ENCODE assay signal across 13 mouse cellular contexts in the genomic region with DNA sequence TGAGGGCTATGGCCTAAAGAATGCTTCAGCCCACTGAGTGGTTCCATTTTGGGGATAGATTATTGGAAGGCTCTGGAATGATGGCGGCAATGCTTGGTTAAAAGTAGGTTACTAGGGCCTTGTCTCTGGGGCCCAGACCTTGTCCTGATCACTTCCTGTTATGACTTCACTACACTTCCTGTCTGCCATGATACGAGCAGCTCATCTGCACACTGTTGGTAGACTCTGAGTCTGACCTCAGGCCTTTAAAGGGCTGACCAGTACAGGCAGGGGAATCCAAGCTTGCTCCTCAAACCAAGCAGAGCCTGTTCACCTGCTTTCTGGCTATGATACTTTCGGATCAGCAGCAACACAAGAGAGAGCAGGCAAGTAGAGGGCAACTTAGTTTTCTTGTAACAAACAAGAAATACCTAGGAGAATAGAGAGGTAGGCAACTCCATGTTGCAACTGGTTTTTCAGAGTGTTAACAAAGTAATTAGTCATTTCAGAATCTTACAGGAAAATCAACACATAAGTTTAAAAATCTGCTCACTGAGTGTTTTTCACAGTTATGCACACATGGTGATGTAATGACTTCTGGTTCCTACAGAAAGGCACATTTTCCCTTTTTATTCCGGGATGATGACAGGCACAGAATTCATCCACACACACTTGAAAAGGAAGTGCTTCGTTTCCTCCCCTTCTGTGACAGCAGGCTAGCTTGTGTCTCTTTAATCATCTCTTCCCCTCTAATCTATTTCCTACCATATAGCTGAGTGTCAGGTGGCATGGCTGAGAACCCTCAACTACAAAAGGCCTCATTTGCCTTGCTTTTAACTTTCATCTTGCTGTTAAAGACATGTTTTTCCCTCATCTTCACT. TPM values are rescaled to one million over a fixed set of nuclear protein-coding genes. Genes with fewer than 3 reads are reported as not detected.
DNase-seq lines count a peak whose midpoint lies in the region; ATAC-seq and TF ChIP-seq lines count a peak whose summit lies in the region.
"Had no signal": no experiment of that assay in that cellular context is flagged by ENCODE, and none has a peak within 500 bp of the region (broad histone marks: within the 10 kb centered on the region; RNA-seq: fewer than 3 reads in every experiment).

No protein-coding gene starts in this region.

- H3K9ac ChIP-seq in heart, embryonic 15.5 days, result no peak overlapping the region
- no peak overlapping the region for H3K9ac ChIP-seq in liver, embryonic 12.5 days
- H3K9ac ChIP-seq: embryonic facial prominence, embryonic 13.5 days; limb, embryonic 13.5 days had no signal

- H3K4me2 ChIP-seq in heart, embryonic 15.5 days, result no peak overlapping the region
- H3K4me2 ChIP-seq in liver, embryonic 12.5 days, result no peak overlapping the region
- H3K4me2 ChIP-seq: embryonic facial prominence, embryonic 13.5 days; heart, embryonic 11.5 days; limb, embryonic 13.5 days had no signal

- no peak overlapping the region for H3K4me3 ChIP-seq in heart, embryonic 15.5 days
- peak overlapping the region; percentile 28; the same call in 1 of the 2 replicates for H3K4me3 ChIP-seq in G1E (ENCODE audit: low read depth, low read length)
- H3K4me3 ChIP-seq in liver, embryonic 12.5 days, result no peak overlapping the region
- H3K4me3 ChIP-seq: embryonic facial prominence, embryonic 13.5 days; limb, embryonic 13.5 days had no signal

- intact Hi-C loops in gastrocnemius, postnatal 14 days (cut with DNase I; ENCODE audit: low total_unique reads), result no loop called here

- DNase-seq in heart, adult 9 months (ENCODE audit: low spot score in 2 of 2), result no peak
- no peak for DNase-seq in G1E (ENCODE audit: low spot score)
- DNase-seq in thymus, postnatal 25 days, result peak; percentile 40
- no peak for DNase-seq in gastrocnemius, adult 8-10 months (ENCODE audit: low spot score in 2 of 2)
- no peak for DNase-seq in gastrocnemius, postnatal 14 days
- DNase-seq: cerebellum, adult 9-11 months; layer of hippocampus, postnatal 36 days; lung, postnatal 10 days had no signal

- no peaks in the 10 kb centered on the region for H3K9me3 ChIP-seq in heart, embryonic 15.5 days (replicated peaks)
- H3K9me3 ChIP-seq in G1E (replicated peaks), result peaks cover 5% of the 10 kb centered on the region; the same call in 1 of the 2 replicates
- no peaks in the 10 kb centered on the region for H3K9me3 ChIP-seq in liver, embryonic 12.5 days (replicated peaks)
- H3K9me3 ChIP-seq: embryonic facial prominence, embryonic 13.5 days had no signal

- ATAC-seq in heart, embryonic 15.5 days (replicated peaks; ENCODE audit: insufficient number of reproducible peaks, insufficient read depth, low FRiP score, low read depth), result no peak
- ATAC-seq in G1E (ENCODE audit: extremely low read depth, insufficient number of reproducible peaks, low FRiP score, poor library complexity, severe bottlenecking), result peak; percentile 29
- 0 out of 2 replicates have a peak, but pooled peaks have one; percentile 16 for ATAC-seq in liver, embryonic 12.5 days

- no peaks in the 10 kb centered on the region for H3K27me3 ChIP-seq in heart, embryonic 15.5 days
- H3K27me3 ChIP-seq in G1E (ENCODE audit: insufficient read depth, low read length), result no peaks in the 10 kb centered on the region
- no peaks in the 10 kb centered on the region for H3K27me3 ChIP-seq in liver, embryonic 12.5 days (replicated peaks)
- H3K27me3 ChIP-seq: embryonic facial prominence, embryonic 13.5 days; limb, embryonic 13.5 days had no signal

- WGBS in heart, embryonic 15.5 days, result 54% methylated on average over 5 of the region's 5 CpGs
- WGBS in liver, embryonic 12.5 days (ENCODE audit: insufficient replicate concordance), result 34% methylated on average over 5 of the region's 5 CpGs

- 0 out of 2 replicates have a peak overlapping the region, but pooled peaks have one; percentile 34 for H3K27ac ChIP-seq in heart, embryonic 15.5 days
- peak overlapping the region; percentile 39; the same call in 1 of the 2 replicates for H3K27ac ChIP-seq in liver, embryonic 12.5 days
- H3K27ac ChIP-seq: embryonic facial prominence, embryonic 13.5 days; limb, embryonic 13.5 days had no signal

- no peaks in the 10 kb centered on the region for H3K36me3 ChIP-seq in heart, embryonic 15.5 days
- H3K36me3 ChIP-seq in G1E (replicated peaks), result no peaks in the 10 kb centered on the region
- no peaks in the 10 kb centered on the region for H3K36me3 ChIP-seq in liver, embryonic 12.5 days
- H3K36me3 ChIP-seq: embryonic facial prominence, embryonic 13.5 days; limb, embryonic 13.5 days had no signal

- H3K4me1 ChIP-seq in heart, embryonic 15.5 days (replicated peaks), result no peaks in the 10 kb centered on the region; the same call in 1 of the 2 replicates
- H3K4me1 ChIP-seq in G1E (ENCODE audit: insufficient read depth, low read depth, low read length), result peaks cover 27% of the 10 kb centered on the region
- peaks cover 35% of the 10 kb centered on the region for H3K4me1 ChIP-seq in liver, embryonic 12.5 days
- H3K4me1 ChIP-seq: embryonic facial prominence, embryonic 13.5 days; limb, embryonic 13.5 days had no signal

- TF ChIP-seq CTCF in G1E (IDR thresholded peaks at IDR 0.05; ENCODE audit: low read depth, low read length), result no peak

RNA-seq across cellular contexts. Expression of gene St8sia1, which starts 55.1 kb away (rescaled TPM):
- polyA plus RNA-seq in heart, embryonic 15.5 days (2015; fragmentation: Nextera tagmentation; extraction: Ambion mirVana), result 0.88 and 1.3 TPM in 2 replicates
- total RNA-seq in G1E (2014; fragmentation: Nextera tagmentation) (not detected in 2 replicates), G1E (2017) (0.11 TPM in 1 of 2 replicates, not detected in the other)
- not detected in 2 replicates for polyA plus RNA-seq in G1E (2012)
- polyA plus RNA-seq in liver, embryonic 12.5 days (2016; fragmentation: Nextera tagmentation; extraction: Ambion mirVana), result 0.67 TPM in 2 replicates
- under 1 TPM; 0.08 to 0.19 (median 0.13) TPM for total RNA-seq in gastrocnemius, adult 8-10 months (2022)
- total RNA-seq in gastrocnemius, postnatal 14 days (2021), result under 1 TPM; 0.16 to 0.42 TPM
